Mouse (Mus musculus): ENCODE data around the gene Kansl1. TPM values are rescaled to one million over a fixed set of nuclear protein-coding genes. Genes with fewer than 3 reads are reported as not detected.

The Kansl1 gene
- 93.9 and 99.7 TPM in 2 replicates for polyA plus RNA-seq (2012; rRNA removed)

DNA sequence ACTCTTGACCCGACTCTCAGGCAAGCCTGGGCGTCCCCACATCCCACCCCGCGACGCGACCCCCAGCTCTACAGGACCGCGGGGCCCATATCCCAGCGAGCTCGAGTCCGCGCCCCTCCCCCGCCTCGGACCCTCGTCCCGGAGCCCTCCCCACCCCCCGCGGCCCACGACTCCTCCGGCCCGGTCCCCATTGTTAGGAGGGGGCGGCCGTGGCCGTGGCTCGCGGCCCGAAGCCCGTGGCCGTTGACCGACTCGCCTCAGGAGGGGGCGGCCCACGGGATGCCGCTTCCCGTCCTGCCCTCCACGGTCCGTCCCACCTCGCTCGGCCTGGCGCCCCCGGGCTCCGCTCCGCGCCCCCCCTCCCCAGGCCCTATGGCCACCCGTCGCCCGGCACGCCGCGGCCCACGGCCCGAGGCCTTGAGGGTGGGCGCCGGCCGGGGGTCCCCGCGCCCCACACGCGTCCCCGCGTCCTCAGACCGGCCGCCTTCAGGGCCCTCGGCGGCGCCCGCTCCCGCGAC lies at the start of gene Kansl1:
Kansl1 (minus strand) TSS at position 111 of the 518 bp plus-strand sequence.

Other genes with a start within 250 kb of the Kansl1 start
- gene Mapt, start 237.5 kb downstream of the Kansl1 start, polyA plus RNA-seq (2012; rRNA removed), result 574 and 674 TPM in 2 replicates
- 25.7 and 28.4 TPM in 2 replicates for gene Cdc27, start 81.8 kb upstream of the Kansl1 start, polyA plus RNA-seq (2012; rRNA removed)
- 3.1 and 18.2 TPM in 2 replicates for gene Myl4, start 81.8 kb upstream of the Kansl1 start, polyA plus RNA-seq (2012; rRNA removed)
- 1.2 and 1.9 TPM in 2 replicates for gene Itgb3, start 139.1 kb upstream of the Kansl1 start, polyA plus RNA-seq (2012; rRNA removed)
- 0.19 and 0.47 TPM in 2 replicates for gene Gm11639, start 216.8 kb upstream of the Kansl1 start, polyA plus RNA-seq (2012; rRNA removed)